Mouse (Mus musculus) neural tube, embryonic 15.5 days (tissue): Measurements from ENCODE around the gene Dusp1. TPM values are rescaled to one million over a fixed set of nuclear protein-coding genes. Genes with fewer than 3 reads are reported as not detected.

ENCODE experiments used
- ATAC-seq: fragments of 200-750 bp; cut with Nextera tagmentation; 2 replicates; pipeline ENCODE4 v1.8.0; 2017; ENCODE audit warnings: mild to moderate bottlenecking, moderate TSS enrichment, moderate library complexity; ENCODE audit not compliant: low FRiP score
- H3K27ac ChIP-seq: fragments of 300-500 bp; sonication (generic); replicated peaks from 2 replicates; pipeline ENCODE4 v1.5.1; 2015; ENCODE audit warnings: mild to moderate bottlenecking, inconsistent platforms
- H3K27me3 ChIP-seq: fragments of 300-500 bp; sonication (generic); replicated peaks from 2 replicates; pipeline ENCODE4 v1.6.1; 2015; ENCODE audit warnings: inconsistent platforms
- H3K36me3 ChIP-seq: fragments of 300-500 bp; sonication (generic); 2 replicates; pipeline ENCODE4 v1.6.1; 2015; ENCODE audit warnings: inconsistent platforms
- H3K4me1 ChIP-seq: fragments of 300-500 bp; sonication (generic); 2 replicates; pipeline ENCODE4 v1.6.1; 2015; ENCODE audit warnings: inconsistent platforms
- H3K4me2 ChIP-seq: fragments of 300-500 bp; sonication (generic); 2 replicates; pipeline ENCODE4 v1.6.1; 2015; ENCODE audit warnings: inconsistent platforms, mild to moderate bottlenecking, moderate library complexity
- H3K4me3 ChIP-seq: fragments of 300-500 bp; sonication (generic); replicated peaks from 2 replicates; pipeline ENCODE4 v1.5.1; 2015; ENCODE audit warnings: mild to moderate bottlenecking, inconsistent platforms
- H3K9ac ChIP-seq: fragments of 300-500 bp; sonication (generic); replicated peaks from 2 replicates; pipeline ENCODE4 v1.6.1; 2015; ENCODE audit warnings: mild to moderate bottlenecking, inconsistent platforms
- H3K9me3 ChIP-seq: fragments of 300-500 bp; sonication (generic); replicated peaks from 2 replicates; pipeline ENCODE4 v1.6.1; 2016; ENCODE audit warnings: inconsistent platforms
- WGBS: fragments of 180-500 bp; shearing (Covaris S2); methylation state at CpG from one replicate; pipeline ENCODE4 v1.1.7; 2015; ENCODE audit warnings: mixed read lengths; 5-methylcytosine and 5-hydroxymethylcytosine counted together
- polyA plus RNA-seq: library from polyadenylated mRNA; unstranded; fragments of >200 nt; fragmentation: Nextera tagmentation; extraction: Ambion mirVana; gene quantifications from 2 replicates; pipeline ENCODE4 v1.2.1, GENCODE M21; 2015

Gene Dusp1
- polyA plus RNA-seq = 25.0 and 25.8 TPM in 2 replicates

- peak within 1 kb of the TSS; percentile 91 for H3K4me2 ChIP-seq
- no peaks in the 10 kb centered on the region for H3K9me3 ChIP-seq
- H3K36me3 ChIP-seq = peaks cover 29% of the 10 kb centered on the region
- H3K27me3 ChIP-seq = no peaks in the 10 kb centered on the region
- H3K27ac ChIP-seq = peak within 1 kb of the TSS; percentile 85
- peak; percentile 83 for ATAC-seq
- peak within 1 kb of the TSS; percentile 86 for H3K9ac ChIP-seq
- H3K4me3 ChIP-seq = peak within 1 kb of the TSS; percentile 76
- H3K4me1 ChIP-seq = peaks cover 36% of the 10 kb centered on the region
- WGBS = 1% methylated on average over 25 of the region's 25 CpGs
Observed at GRCm38 (mm10) chr17:26561651-26562181, at the start of gene Dusp1. Gene Dusp1, minus strand, starts transcription at chr17:26562128.

DNA sequence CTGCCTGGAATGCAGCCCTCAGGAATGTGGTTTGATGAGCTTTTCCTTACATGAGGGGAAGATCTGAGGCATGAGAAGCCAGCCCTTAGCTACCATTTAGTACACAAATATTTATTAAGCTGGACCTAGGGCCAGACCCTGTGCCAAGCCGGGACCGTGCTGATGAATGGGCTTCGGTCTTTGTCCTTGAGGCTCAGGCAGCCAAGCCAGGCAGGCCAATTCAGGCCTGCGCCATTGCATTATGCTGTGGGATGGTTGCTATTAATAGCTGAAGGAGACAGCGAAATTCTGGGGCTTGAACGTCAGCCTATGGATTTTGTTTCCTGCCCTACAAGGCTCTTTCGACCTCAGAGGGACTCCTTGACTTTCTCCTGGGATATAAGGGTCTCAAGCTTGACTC is 49.4 kb upstream of the Dusp1 start:
- WGBS = 72% methylated on average over 7 of the region's 7 CpGs
- Histone ChIP-seq H3K4me1 (peaks cover 11% of the 10 kb centered on the region), H3K27me3 (no peaks in the 10 kb centered on the region), H3K9me3 (no peaks in the 10 kb centered on the region), H3K4me2 (no peak overlapping the region), H3K36me3 (peaks cover 38% of the 10 kb centered on the region), H3K9ac (no peak overlapping the region), H3K27ac (no peak overlapping the region), H3K4me3 (no peak overlapping the region)
- no peak for ATAC-seq

DNA sequence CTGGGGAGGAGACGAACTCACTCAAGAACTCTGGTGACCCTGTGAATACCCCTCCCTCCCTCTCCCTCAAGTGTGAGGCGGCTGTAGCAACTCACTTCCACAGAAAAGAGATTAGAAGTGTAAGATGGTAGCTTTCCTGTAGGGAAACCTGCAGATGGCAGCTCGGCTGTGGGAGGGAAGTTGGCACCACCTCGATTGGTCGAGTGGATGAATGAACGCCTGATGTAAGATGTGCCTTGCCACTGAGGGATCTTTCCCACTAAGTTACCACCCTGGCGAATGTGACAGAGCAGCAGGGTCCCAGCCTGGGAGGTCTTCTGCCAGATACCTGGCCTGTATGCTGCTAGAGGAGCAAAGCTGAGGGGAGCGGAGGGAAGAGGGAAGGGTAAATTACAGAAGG is 47.9 kb upstream of the Dusp1 start:
- Histone ChIP-seq H3K4me1 (peaks cover 11% of the 10 kb centered on the region), H3K27me3 (no peaks in the 10 kb centered on the region), H3K4me2 (no peak overlapping the region), H3K9me3 (no peaks in the 10 kb centered on the region), H3K4me3 (no peak overlapping the region), H3K27ac (no peak overlapping the region), H3K36me3 (peaks cover 30% of the 10 kb centered on the region), H3K9ac (no peak overlapping the region)
- 86% methylated on average over 8 of the region's 8 CpGs for WGBS
- no peak for ATAC-seq

DNA sequence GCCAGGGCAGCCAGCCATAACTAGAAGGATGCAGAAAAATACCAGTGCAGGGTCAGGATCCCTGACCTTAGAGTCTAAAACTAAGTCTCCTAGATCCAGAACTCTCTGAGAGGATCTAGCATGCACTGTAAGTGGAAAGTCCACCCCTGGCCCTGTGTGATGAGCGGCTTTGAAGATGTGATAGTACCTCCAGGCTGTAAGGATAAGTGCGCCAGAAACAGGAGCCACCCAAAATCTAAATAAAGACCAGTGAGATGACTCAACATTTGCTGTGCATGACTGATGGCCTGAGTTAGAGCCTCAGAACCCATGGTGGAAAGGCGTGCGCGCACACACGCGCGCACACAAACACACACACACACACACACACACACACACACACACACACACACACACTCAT is 46.9 kb upstream of the Dusp1 start:
- H3K9ac ChIP-seq = no peak overlapping the region
- no peak overlapping the region for H3K27ac ChIP-seq
- no peak overlapping the region for H3K4me2 ChIP-seq
- no peak overlapping the region for H3K4me3 ChIP-seq
- peaks cover 24% of the 10 kb centered on the region for H3K36me3 ChIP-seq
- no peaks in the 10 kb centered on the region for H3K9me3 ChIP-seq
- peaks cover 11% of the 10 kb centered on the region for H3K4me1 ChIP-seq
- ATAC-seq = no peak
- no peaks in the 10 kb centered on the region for H3K27me3 ChIP-seq
- WGBS = over 99% methylated on average over 8 of the region's 8 CpGs

DNA sequence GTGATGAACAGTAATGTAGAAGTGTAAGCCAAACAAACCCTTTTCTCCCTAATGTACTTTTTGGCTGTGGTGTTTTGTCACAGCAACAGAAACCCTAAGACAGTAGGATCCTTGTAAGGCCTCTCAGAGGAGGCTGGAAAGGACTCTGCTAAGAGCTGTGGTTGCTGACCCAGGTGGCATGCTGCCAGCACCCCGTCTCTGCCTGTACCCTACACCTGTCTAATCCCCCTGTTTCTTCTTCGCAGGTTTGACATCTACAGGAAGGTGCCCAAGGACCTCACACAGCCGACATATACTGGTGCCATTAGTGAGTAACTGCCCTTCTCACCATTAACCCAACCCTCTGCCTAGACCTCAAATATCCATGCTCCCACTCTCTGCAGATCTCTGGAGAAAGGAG is 46.4 kb upstream of the Dusp1 start:
- Histone ChIP-seq H3K36me3 (peaks cover 22% of the 10 kb centered on the region), H3K9me3 (no peaks in the 10 kb centered on the region), H3K4me2 (no peak overlapping the region), H3K27me3 (no peaks in the 10 kb centered on the region), H3K27ac (no peak overlapping the region), H3K4me1 (peaks cover 15% of the 10 kb centered on the region), H3K9ac (no peak overlapping the region), H3K4me3 (no peak overlapping the region)
- no peak for ATAC-seq
- WGBS = 93% methylated on average over 3 of the region's 3 CpGs

DNA sequence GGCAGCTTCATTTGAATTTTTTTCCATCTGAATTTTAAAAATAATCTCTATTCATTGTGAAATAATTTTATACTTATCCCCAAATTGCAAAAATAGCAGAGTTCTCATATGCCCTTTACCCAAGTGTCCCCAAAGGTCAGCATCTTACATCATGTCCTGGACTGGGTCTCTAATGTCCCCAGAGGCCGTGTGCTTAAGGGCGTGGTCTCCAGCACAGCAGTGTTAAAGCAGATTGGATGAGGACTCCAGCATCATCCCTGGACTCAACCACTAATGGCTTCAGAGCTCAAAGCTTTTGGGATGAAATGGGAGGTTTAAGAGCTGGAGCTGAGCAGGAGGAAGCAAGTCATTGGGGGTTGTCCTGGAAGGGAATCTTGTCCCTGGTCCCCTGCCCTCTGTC is 44.6 kb upstream of the Dusp1 start:
- Histone ChIP-seq H3K4me3 (no peak overlapping the region), H3K27me3 (no peaks in the 10 kb centered on the region), H3K9me3 (no peaks in the 10 kb centered on the region), H3K4me2 (no peak overlapping the region), H3K9ac (no peak overlapping the region), H3K36me3 (peaks cover 18% of the 10 kb centered on the region), H3K4me1 (peaks cover 25% of the 10 kb centered on the region), H3K27ac (no peak overlapping the region)
- 89% methylated on average over 2 of the region's 2 CpGs for WGBS
- ATAC-seq = no peak

DNA sequence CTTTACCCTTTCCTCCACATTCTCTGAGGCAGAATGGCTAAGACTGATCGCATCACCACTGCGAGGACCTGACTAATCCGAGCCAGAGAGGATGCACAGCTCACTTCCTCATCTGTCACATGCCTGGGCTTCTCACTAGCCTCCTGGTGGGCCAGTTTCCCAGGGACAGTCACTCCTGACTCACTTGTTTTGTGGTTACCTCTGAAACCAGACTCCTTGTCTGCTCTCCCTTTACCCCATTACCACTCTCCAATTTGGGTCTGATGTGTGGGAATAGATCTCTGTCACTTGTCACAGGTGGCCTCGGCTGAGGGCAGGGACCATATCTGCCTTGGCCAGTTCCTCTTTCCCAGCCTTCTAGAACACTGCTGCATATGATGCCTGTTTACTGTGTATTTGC is 43.7 kb upstream of the Dusp1 start:
- WGBS = 90% methylated on average over 4 of the region's 4 CpGs
- Histone ChIP-seq H3K36me3 (peaks cover 18% of the 10 kb centered on the region), H3K9me3 (no peaks in the 10 kb centered on the region)

GRCm38 (mm10) chr17:26603311-26603710 is 41.4 kb upstream of the Dusp1 start:
- WGBS = 82% methylated on average over 8 of the region's 8 CpGs
- Histone ChIP-seq H3K4me1 (peaks cover 35% of the 10 kb centered on the region), H3K27ac (peak overlapping the region; percentile 69), H3K27me3 (no peaks in the 10 kb centered on the region), H3K9me3 (no peaks in the 10 kb centered on the region), H3K4me3 (no peak overlapping the region), H3K36me3 (no peaks in the 10 kb centered on the region), H3K4me2 (no peak overlapping the region), H3K9ac (no peak overlapping the region)
- ATAC-seq = no peak

More for the DNA sequence above, 43.7 kb upstream of the Dusp1 start:
- Histone ChIP-seq H3K4me3 (no peak overlapping the region), H3K27ac (no peak overlapping the region), H3K9ac (no peak overlapping the region), H3K4me1 (peaks cover 30% of the 10 kb centered on the region), H3K27me3 (no peaks in the 10 kb centered on the region), H3K4me2 (no peak overlapping the region)
- no peak for ATAC-seq

GRCm38 (mm10) chr17:26602371-26602885 is 40.5 kb upstream of the Dusp1 start:
- H3K9me3 ChIP-seq = no peaks in the 10 kb centered on the region
- 46% methylated on average over 12 of the region's 12 CpGs for WGBS
- 0 out of 2 replicates have a peak, but pooled peaks have one; percentile 32 for ATAC-seq
- H3K36me3 ChIP-seq = no peaks in the 10 kb centered on the region
- H3K4me1 ChIP-seq = peaks cover 35% of the 10 kb centered on the region
- no peaks in the 10 kb centered on the region for H3K27me3 ChIP-seq
- H3K4me3 ChIP-seq = no peak overlapping the region
- H3K4me2 ChIP-seq = no peak overlapping the region
- 0 out of 2 replicates have a peak overlapping the region, but pooled peaks have one; percentile 14 for H3K9ac ChIP-seq
- peak overlapping the region; percentile 69 for H3K27ac ChIP-seq

- H3K4me1 ChIP-seq = peaks cover 40% of the 10 kb centered on the region
- no peak overlapping the region for H3K4me2 ChIP-seq
- no peak overlapping the region for H3K4me3 ChIP-seq
- 55% methylated on average over 6 of the region's 6 CpGs for WGBS
- no peaks in the 10 kb centered on the region for H3K27me3 ChIP-seq
- no peak for ATAC-seq
- peak overlapping the region; percentile 69 for H3K27ac ChIP-seq
- no peak overlapping the region for H3K9ac ChIP-seq
- H3K36me3 ChIP-seq = no peaks in the 10 kb centered on the region
- no peaks in the 10 kb centered on the region for H3K9me3 ChIP-seq
Observed at GRCm38 (mm10) chr17:26601926-26602325, 40.0 kb upstream of the Dusp1 start.

DNA sequence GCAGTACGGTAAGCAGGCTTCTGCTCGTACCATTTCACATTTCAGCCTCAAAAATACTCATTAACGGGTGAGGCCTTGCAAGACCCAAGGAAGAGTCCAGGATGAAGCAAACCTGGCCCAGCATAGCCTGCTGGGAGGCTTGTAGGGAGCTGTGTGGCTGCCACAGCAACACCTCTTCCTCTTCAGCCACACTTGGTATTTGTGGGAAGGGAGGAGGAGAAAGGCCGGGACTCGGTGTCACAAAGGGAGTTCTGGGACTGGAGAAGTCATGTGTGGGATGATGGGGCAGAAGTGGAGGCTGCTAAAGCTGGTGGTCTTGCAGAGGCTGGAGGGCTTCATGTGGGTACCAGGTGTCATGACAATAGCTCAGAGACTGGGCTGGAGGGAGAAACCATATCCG is 39.6 kb upstream of the Dusp1 start:
- H3K4me2 ChIP-seq = no peak overlapping the region

DNA sequence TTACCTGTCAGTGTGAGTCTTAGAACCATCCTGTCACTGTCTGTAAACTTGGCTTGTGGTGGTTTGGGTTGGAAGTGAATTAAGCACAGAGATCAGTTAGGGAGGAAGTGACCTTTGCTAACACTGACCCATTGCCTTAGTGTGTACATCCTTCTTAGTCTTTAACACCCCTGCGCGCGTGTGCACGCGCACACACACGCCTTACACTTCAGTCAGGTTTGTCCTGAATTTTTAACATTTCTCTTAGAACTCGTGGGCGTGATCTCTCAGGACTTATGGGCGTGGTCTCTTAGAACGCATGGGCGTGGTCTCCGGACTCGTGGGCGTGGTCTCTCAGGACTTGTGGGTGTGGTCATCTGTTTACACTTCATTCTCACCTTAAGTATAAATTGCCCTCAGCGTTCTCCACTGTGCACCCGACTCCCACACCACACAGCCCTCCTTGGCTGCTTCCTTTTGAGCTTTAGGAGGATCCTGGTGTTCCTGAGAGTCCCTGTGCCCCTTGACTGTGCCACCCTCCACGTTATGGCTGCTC is 39.1 kb upstream of the Dusp1 start:
- Histone ChIP-seq H3K9me3 (no peaks in the 10 kb centered on the region), H3K27ac (no peak overlapping the region), H3K36me3 (no peaks in the 10 kb centered on the region), H3K4me1 (peaks cover 50% of the 10 kb centered on the region), H3K9ac (no peak overlapping the region), H3K4me3 (no peak overlapping the region), H3K27me3 (no peaks in the 10 kb centered on the region), H3K4me2 (no peak overlapping the region)
- 70% methylated on average over 17 of the region's 17 CpGs for WGBS
- no peak for ATAC-seq

More for the DNA sequence above, 39.6 kb upstream of the Dusp1 start:
- Histone ChIP-seq H3K27me3 (no peaks in the 10 kb centered on the region), H3K36me3 (no peaks in the 10 kb centered on the region), H3K27ac (no peak overlapping the region), H3K4me3 (no peak overlapping the region), H3K4me1 (peaks cover 45% of the 10 kb centered on the region), H3K9ac (no peak overlapping the region), H3K9me3 (no peaks in the 10 kb centered on the region)
- no peak for ATAC-seq
- WGBS = 68% methylated on average over 6 of the region's 6 CpGs
